Mouse (Mus musculus): ENCODE results near the gene Pkd1l2. TPM values are rescaled to one million over a fixed set of nuclear protein-coding genes. Genes with fewer than 3 reads are reported as not detected.

Pkd1l2 gene
- total and polyA plus RNA-seq, 2 experiments from 2014 or later: 0.05 to 2.0 TPM

- DNase-seq (ENCODE audit: low spot score): no peak
- no peak for ATAC-seq
- Histone ChIP-seq H3K27ac (no peak overlapping the region), H3K9me3 (ENCODE audit: low read length) (no peaks in the 10 kb centered on the region), H3K4me2 (ENCODE audit: low read depth, low read length) (no peak overlapping the region), H3K4me1 (ENCODE audit: insufficient read depth, low read length) (no peaks in the 10 kb centered on the region), H3K27me3 (ENCODE audit: insufficient read depth, low read length) (no peaks in the 10 kb centered on the region), H3K9ac (replicated peaks; ENCODE audit: low read length) (no peak overlapping the region), H3K36me3 (ENCODE audit: insufficient read depth, low read length) (no peaks in the 10 kb centered on the region), H3K4me3 (ENCODE audit: low read length) (no peak overlapping the region)
- 92% methylated on average over 19 of the region's 19 CpGs for WGBS
- peak; percentile 19 for TF ChIP-seq CTCF (IDR thresholded peaks at IDR 0.05; ENCODE audit: low read depth)
Measured at GRCm38 (mm10) chr8:117109018-117109711, 26.9 kb upstream of the Pkd1l2 start.

- Histone ChIP-seq H3K9me3 (ENCODE audit: low read length) (no peaks in the 10 kb centered on the region), H3K36me3 (ENCODE audit: insufficient read depth, low read length) (no peaks in the 10 kb centered on the region), H3K9ac (replicated peaks; ENCODE audit: low read length) (no peak overlapping the region), H3K4me2 (ENCODE audit: low read depth, low read length) (no peak overlapping the region), H3K27ac (no peak overlapping the region), H3K4me3 (ENCODE audit: low read length) (no peak overlapping the region), H3K27me3 (ENCODE audit: insufficient read depth, low read length) (no peaks in the 10 kb centered on the region), H3K4me1 (ENCODE audit: insufficient read depth, low read length) (no peaks in the 10 kb centered on the region)
- no peak for ATAC-seq
- DNase-seq (ENCODE audit: low spot score): peak; percentile 80
- 22% methylated on average over 9 of the region's 9 CpGs for WGBS
- peak; percentile 86 for TF ChIP-seq CTCF (IDR thresholded peaks at IDR 0.05; ENCODE audit: low read depth)
Measured at GRCm38 (mm10) chr8:117107533-117107932, 25.3 kb upstream of the Pkd1l2 start.

GRCm38 (mm10) chr8:117097564-117098191 is 15.4 kb upstream of the Pkd1l2 start:
- Histone ChIP-seq H3K9ac (replicated peaks; ENCODE audit: low read length) (peak overlapping the region; percentile 21; the same call in 1 of the 2 replicates), H3K27me3 (ENCODE audit: insufficient read depth, low read length) (no peaks in the 10 kb centered on the region), H3K27ac (peak overlapping the region; percentile 76), H3K4me1 (ENCODE audit: insufficient read depth, low read length) (peaks cover 4% of the 10 kb centered on the region; the same call in 1 of the 2 replicates), H3K36me3 (ENCODE audit: insufficient read depth, low read length) (no peaks in the 10 kb centered on the region), H3K4me3 (ENCODE audit: low read length) (no peak overlapping the region), H3K9me3 (ENCODE audit: low read length) (0 out of 2 replicates have a peak, but pooled peaks cover 2% of the 10 kb centered on the region), H3K4me2 (ENCODE audit: low read depth, low read length) (peak overlapping the region; percentile 46)
- DNase-seq (ENCODE audit: low spot score) (peak; percentile 90), ATAC-seq (peak; percentile 90)
- no peak for TF ChIP-seq CTCF (IDR thresholded peaks at IDR 0.05; ENCODE audit: low read depth)
- 21% methylated on average over 11 of the region's 11 CpGs for WGBS

- Histone ChIP-seq H3K4me3 (ENCODE audit: low read length) (no peak overlapping the region), H3K9me3 (ENCODE audit: low read length) (0 out of 2 replicates have a peak, but pooled peaks cover 2% of the 10 kb centered on the region), H3K27ac (peak overlapping the region; percentile 76), H3K27me3 (ENCODE audit: insufficient read depth, low read length) (no peaks in the 10 kb centered on the region), H3K9ac (replicated peaks; ENCODE audit: low read length) (peak overlapping the region; percentile 21; the same call in 1 of the 2 replicates), H3K4me2 (ENCODE audit: low read depth, low read length) (peak overlapping the region; percentile 46), H3K36me3 (ENCODE audit: insufficient read depth, low read length) (no peaks in the 10 kb centered on the region), H3K4me1 (ENCODE audit: insufficient read depth, low read length) (peaks cover 4% of the 10 kb centered on the region; the same call in 1 of the 2 replicates)
- DNase-seq (ENCODE audit: low spot score): peak; percentile 28
- whole genome bisulfite sequencing: 40% methylated on average over 10 of the region's 10 CpGs
- peak; percentile 35 for ATAC-seq
- no peak for TF ChIP-seq CTCF (IDR thresholded peaks at IDR 0.05; ENCODE audit: low read depth)
Measured at GRCm38 (mm10) chr8:117097051-117097563, 14.9 kb upstream of the Pkd1l2 start.

DNA sequence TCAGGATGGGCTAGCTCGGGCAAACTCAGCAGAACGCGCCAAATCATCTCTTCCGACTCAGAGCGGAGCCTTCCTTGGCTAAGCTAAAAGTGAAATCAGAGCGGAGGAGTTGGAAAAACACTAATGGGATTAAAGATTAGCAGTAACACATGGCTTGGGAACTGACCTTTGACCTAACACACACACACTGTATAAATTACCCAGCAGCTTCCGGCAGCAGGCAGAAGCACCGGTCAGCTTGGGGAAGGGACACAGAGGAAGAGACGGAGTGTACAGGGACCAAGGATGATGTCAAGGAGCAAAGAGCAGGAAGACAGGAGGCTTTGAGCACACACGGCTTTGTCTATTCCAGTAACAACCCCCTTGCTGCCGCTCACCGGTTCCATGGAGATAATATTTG is 13.4 kb upstream of the Pkd1l2 start, which contains the start of gene Bco1:
Gene Bco1, plus strand, starts transcription at position 208 of the 400 bp plus-strand sequence.
- H3K9me3 ChIP-seq (ENCODE audit: low read length): 0 out of 2 replicates have a peak, but pooled peaks cover 2% of the 10 kb centered on the region
- peaks cover 4% of the 10 kb centered on the region; the same call in 1 of the 2 replicates for H3K4me1 ChIP-seq (ENCODE audit: insufficient read depth, low read length)
- TF ChIP-seq CTCF (IDR thresholded peaks at IDR 0.05; ENCODE audit: low read depth): no peak
- no peak within 1 kb of the TSS for H3K27ac ChIP-seq
- no peak within 1 kb of the TSS for H3K9ac ChIP-seq (replicated peaks; ENCODE audit: low read length)
- ATAC-seq (no peak), DNase-seq (ENCODE audit: low spot score) (peak; percentile 10)
- no peak within 1 kb of the TSS for H3K4me2 ChIP-seq (ENCODE audit: low read depth, low read length)
- H3K4me3 ChIP-seq (ENCODE audit: low read length): no peak within 1 kb of the TSS
- H3K36me3 ChIP-seq (ENCODE audit: insufficient read depth, low read length): no peaks in the 10 kb centered on the region
- H3K27me3 ChIP-seq (ENCODE audit: insufficient read depth, low read length): no peaks in the 10 kb centered on the region
- WGBS: 71% methylated on average over 12 of the region's 12 CpGs

- no peak overlapping the region for H3K9ac ChIP-seq (replicated peaks; ENCODE audit: low read length)
- H3K36me3 ChIP-seq (ENCODE audit: insufficient read depth, low read length): no peaks in the 10 kb centered on the region
- H3K4me2 ChIP-seq (ENCODE audit: low read depth, low read length): no peak overlapping the region
- H3K27me3 ChIP-seq (ENCODE audit: insufficient read depth, low read length): no peaks in the 10 kb centered on the region
- H3K27ac ChIP-seq: no peak overlapping the region
- DNase-seq (ENCODE audit: low spot score) (no peak), ATAC-seq (no peak)
- peaks cover 4% of the 10 kb centered on the region; the same call in 1 of the 2 replicates for H3K4me1 ChIP-seq (ENCODE audit: insufficient read depth, low read length)
- H3K4me3 ChIP-seq (ENCODE audit: low read length): no peak overlapping the region
- WGBS: 49% methylated on average over 5 of the region's 5 CpGs
- no peak for TF ChIP-seq CTCF (IDR thresholded peaks at IDR 0.05; ENCODE audit: low read depth)
- H3K9me3 ChIP-seq (ENCODE audit: low read length): no peaks in the 10 kb centered on the region
Measured at GRCm38 (mm10) chr8:117094053-117094452, 11.8 kb upstream of the Pkd1l2 start.
